Mouse (Mus musculus): ENCODE results near the gene Adgrf3.

DNA sequence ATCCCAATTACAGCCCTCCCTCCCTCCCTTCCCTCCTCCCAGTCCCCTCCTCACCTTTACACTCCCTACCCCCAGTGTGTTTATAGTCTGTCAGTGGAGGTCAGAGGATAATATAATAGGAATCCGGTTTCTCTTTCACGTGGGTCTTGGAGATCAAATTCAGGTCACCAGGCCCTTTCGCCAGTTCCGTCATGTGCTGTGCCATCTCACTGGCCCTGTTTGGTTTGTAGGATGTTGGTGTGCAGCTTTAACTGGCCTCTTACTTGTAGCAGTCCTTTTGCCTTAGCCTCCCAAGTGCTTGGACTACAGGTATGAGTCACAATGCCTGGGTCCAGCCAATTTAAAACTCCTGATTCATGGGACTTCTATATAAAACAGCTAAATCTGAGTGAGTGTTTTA is 29.7 kb downstream of the Adgrf3 start:
- TF ChIP-seq E2F4 (IDR thresholded peaks at IDR 0.05; ENCODE audit: insufficient read depth) (no peak), POLR2A (IDR thresholded peaks at IDR 0.05; ENCODE audit: insufficient read length, low read depth) (no peak), MAX (IDR thresholded peaks at IDR 0.05; ENCODE audit: low read depth) (no peak), TCF12 (IDR thresholded peaks at IDR 0.05; ENCODE audit: insufficient read depth, poor library complexity, severe bottlenecking) (no peak), POLR2AphosphoS2 (IDR thresholded peaks at IDR 0.05; ENCODE audit: insufficient read length, low read depth) (no peak), MYOG (IDR thresholded peaks at IDR 0.05; ENCODE audit: control insufficient read depth in 1 of 3, insufficient read depth in 1 of 3, insufficient read length in 2 of 3, low read depth in 2 of 3) (no peak), SRF (IDR thresholded peaks at IDR 0.05; ENCODE audit: control insufficient read depth, insufficient read length, low read depth) (no peak), USF1 (IDR thresholded peaks at IDR 0.05; ENCODE audit: low read depth) (no peak)

Data from myocyte (in vitro differentiated cells).